Mouse (Mus musculus) layer of hippocampus, adult 8-10 months (tissue): Measurements from ENCODE around the gene Apol11a. TPM values are rescaled to one million over a fixed set of nuclear protein-coding genes. Genes with fewer than 3 reads are reported as not detected.
"Not testable (repeated sequence)": the region's sequence is repeated elsewhere in the genome, so short reads cannot be mapped to it uniquely, and the experiment has no call there.

ENCODE experiments used
- DNase-seq, 2 experiments: peaks; one replicate each; pipeline ENCODE4 v3.0.0; 2022; ENCODE audit warnings: low spot score in 2 of 2
- total RNA-seq, 4 experiments: library from RNA; stranded (reverse); gene quantifications; 2 replicates each; pipeline ENCODE4 v1.2.4; 2022

The Apol11a gene
- not detected for total RNA-seq

- not testable (repeated sequence) for DNase-seq
Observed at GRCm38 (mm10) chr15:77507966-77508365, at the start of gene Apol11a. Apol11a (plus strand) TSS chr15:77508271.

- DNase-seq, result not testable (repeated sequence)
Observed at GRCm38 (mm10) chr15:77474699-77475390, 33.2 kb upstream of the Apol11a start.

- not testable (repeated sequence) for DNase-seq
Observed at GRCm38 (mm10) chr15:77476693-77477092, 31.4 kb upstream of the Apol11a start, which contains the start of gene Apol10a. Apol10a (plus strand) TSS chr15:77477047.

GRCm38 (mm10) chr15:77482140-77482794, 25.8 kb upstream of the Apol11a start:
- DNase-seq, result no peak

GRCm38 (mm10) chr15:77493181-77493580, 14.9 kb upstream of the Apol11a start:
- not testable (repeated sequence) for DNase-seq

- not testable (repeated sequence) for DNase-seq
Observed at GRCm38 (mm10) chr15:77494694-77495093, 13.4 kb upstream of the Apol11a start.

GRCm38 (mm10) chr15:77520596-77520995, 12.5 kb downstream of the Apol11a start:
- not testable (repeated sequence) for DNase-seq

- DNase-seq, result peak in 1 of 2 experiments; percentile 26
Observed at GRCm38 (mm10) chr15:77523186-77523843, 15.2 kb downstream of the Apol11a start.

- DNase-seq, result no peak
Observed at GRCm38 (mm10) chr15:77533216-77533615, 25.1 kb downstream of the Apol11a start, which contains the start of gene Apol7c. Apol7c (minus strand) TSS chr15:77533316.

- DNase-seq, result not testable (repeated sequence)
Observed at GRCm38 (mm10) chr15:77539221-77539620, 31.1 kb downstream of the Apol11a start.

- no peak for DNase-seq
Observed at GRCm38 (mm10) chr15:77561792-77562191, 53.7 kb downstream of the Apol11a start, which contains the start of gene 1700025B11Rik. 1700025B11Rik (minus strand) TSS chr15:77561892.

GRCm38 (mm10) chr15:77563219-77563618, 55.1 kb downstream of the Apol11a start:
- no peak for DNase-seq

Other genes starting within 250 kb of the Apol11a start
- gene Rbfox2, start 201.3 kb upstream of the Apol11a start, total RNA-seq, result 100 to 1,000 TPM; 200 to 279 (median 237) TPM
- gene Apol7a, start 109.2 kb upstream of the Apol11a start, total RNA-seq, result 1 to 10 TPM in 1 of 4 experiments, under 1 TPM in 2, not detected in 1; 0.14 to 1.3 (median 0.82) TPM
- gene Apol9a, start 97.1 kb upstream of the Apol11a start, total RNA-seq, result under 1 TPM in 1 of 4 experiments, not detected in 3; 0.32 TPM
- gene Apol7b, start 60.8 kb upstream of the Apol11a start, total RNA-seq, result not detected
- gene Apol10a, start 31.2 kb upstream of the Apol11a start, total RNA-seq, result not detected
- gene Apol7c, start 25.0 kb downstream of the Apol11a start, total RNA-seq, result not detected
- not detected for gene 1700025B11Rik, start 53.6 kb downstream of the Apol11a start, total RNA-seq
- gene Apol10b, start 87.9 kb downstream of the Apol11a start, total RNA-seq, result under 1 TPM in 3 of 4 experiments, not detected in 1; 0.16 to 0.32 (median 0.27) TPM
- gene Gm36245, start 91.0 kb downstream of the Apol11a start, total RNA-seq, result not detected
- under 1 TPM in 2 of 4 experiments, not detected in 2; 0.17 to 0.28 TPM for gene Apol11b, start 135.0 kb downstream of the Apol11a start, total RNA-seq
- gene Apol7e, start 190.6 kb downstream of the Apol11a start, total RNA-seq, result not detected
- gene Apol9b, start 220.8 kb downstream of the Apol11a start, total RNA-seq, result not detected
- 10 to 100 TPM in 2 of 4 experiments, 1 to 10 TPM in 2; 6.3 to 14.1 (median 9.1) TPM for gene Apol8, start 248.7 kb downstream of the Apol11a start, total RNA-seq